Mouse (Mus musculus): Measurements from ENCODE around the gene Rhbdd1.

The Rhbdd1 gene

DNA sequence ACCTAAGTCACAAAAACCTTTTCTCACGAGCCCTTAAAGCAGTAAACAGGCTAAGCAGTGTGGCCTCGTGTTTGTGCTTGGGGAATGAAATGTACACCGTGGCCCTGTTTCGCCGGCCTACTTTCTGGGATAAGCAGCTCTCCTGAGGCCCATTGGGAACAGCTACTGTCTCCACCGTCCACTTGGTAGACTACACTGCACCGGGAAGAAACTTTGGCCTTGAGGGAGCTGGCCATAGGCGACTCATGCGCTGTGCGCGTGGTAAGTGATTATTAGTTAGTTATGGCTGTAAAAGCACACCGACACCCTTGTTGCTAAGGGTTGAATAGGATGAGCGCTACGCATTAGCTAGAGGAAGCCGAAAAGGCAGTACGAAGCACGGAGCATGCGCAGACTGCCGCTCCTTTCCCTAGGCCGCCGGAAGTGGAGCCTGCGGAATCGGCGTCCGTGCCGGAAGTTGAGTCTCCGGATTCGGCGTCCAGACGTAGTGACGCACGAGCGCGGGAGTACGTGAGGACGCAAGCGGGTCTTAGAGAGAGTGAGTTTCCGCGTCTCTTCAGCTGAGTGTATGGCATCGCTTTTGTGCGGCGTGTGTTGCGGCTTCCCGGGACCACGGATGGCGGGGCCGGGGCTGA is at the start of gene Rhbdd1:
TSS of gene Rhbdd1 (plus strand) at position 342 of the 635 bp plus-strand sequence.
- DNase-seq (ENCODE audit: low spot score in 2 of 2), result peak; percentile 94 to 95

DNA sequence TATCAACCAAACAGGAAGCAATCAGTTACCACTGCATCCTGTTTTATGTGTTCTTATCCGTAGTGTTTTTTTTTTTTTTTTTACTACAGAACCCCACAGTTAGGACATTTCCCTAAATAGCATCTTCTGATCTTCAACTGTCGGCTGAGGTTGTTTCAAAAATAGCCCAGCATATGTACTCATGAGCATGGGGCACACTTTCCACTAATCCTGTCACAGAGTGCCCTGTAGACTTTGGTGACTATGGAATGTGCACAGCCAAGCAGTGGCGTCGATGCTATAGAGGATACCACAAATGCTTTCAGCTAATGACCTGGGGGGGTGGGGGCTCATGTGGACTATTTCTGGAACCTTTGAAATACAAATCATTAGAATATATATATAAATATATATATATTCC is 48.7 kb upstream of the Rhbdd1 start:
- no peak for DNase-seq (ENCODE audit: low spot score in 2 of 2)

DNA sequence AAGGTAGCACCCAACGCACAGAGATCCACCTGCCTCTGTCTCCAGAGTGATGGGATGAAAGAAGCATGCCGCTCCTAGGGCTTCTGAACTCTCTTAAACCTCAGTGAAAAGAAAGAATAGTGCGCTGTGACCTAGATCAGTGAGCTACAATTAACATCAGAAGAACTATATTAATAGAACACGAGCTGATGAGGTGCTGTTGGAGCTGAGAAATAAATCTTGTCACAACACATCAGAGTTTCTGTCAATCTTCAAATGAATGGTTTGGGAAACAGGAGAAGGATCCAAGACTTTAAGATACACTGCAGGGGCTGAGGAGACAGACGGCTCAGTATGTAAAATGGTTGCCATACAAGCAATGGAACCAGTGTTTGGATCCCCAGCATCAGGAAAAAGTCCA is 44.0 kb upstream of the Rhbdd1 start:
- no peak for DNase-seq (ENCODE audit: low spot score in 2 of 2)

DNA sequence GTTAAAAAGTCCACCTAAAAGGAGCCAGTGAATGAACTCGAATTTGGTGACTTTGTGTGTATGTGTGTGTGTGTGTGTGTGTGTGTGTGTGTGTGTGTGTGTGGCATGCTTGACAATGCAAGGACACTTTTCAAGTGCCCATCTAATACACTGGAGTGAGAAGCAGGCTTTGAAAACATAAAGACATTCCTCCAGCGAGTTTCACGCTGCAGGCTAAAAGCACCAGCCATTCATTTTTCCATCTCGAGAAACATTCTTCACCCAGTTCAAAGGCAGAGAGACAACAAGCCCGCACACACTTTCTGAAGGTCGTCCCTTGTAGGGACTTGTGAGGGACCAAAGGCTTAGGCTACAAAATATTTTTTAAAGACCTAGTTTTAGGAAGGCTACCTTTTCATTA is 42.7 kb upstream of the Rhbdd1 start:
- DNase-seq (ENCODE audit: low spot score in 2 of 2), result no peak

DNA sequence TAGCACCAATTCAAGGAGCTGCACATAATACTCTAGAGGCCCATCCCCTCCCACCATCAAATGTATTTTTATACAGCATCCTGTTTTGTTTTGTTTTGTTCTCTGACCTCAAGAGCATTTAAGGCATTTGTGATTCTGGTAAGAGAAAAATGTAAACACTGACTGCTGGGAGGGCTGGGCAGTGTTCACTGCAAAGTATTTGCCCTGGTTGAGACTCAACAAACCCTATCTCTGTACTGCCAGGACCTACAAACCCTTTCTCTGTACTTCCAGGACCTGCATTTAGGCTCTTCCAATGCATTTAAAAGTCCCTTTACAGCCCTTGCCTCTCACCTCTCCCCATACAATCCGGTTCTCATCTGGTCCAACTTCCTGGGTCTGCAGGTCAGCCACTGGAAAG is 41.9 kb upstream of the Rhbdd1 start:
- no peak for DNase-seq (ENCODE audit: low spot score in 2 of 2)

DNA sequence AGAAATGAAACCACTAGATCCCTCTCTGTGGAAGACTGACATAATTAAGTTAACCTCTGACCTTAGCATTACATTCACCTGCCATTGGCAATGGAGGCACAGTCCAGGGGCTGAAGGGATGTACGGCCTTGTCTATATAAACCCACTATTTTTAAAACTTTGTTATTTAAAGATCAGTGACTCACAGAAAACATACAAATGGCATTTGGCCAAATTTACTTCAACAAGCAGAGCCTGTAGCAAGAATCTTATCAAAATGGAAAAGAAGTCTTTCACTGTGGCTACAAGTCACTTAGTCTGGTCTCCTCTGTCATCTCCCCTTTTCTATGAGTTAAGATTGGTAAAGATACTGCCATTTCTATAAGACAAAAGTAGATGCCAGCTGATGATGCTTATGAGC is 36.5 kb upstream of the Rhbdd1 start:
- no peak for DNase-seq (ENCODE audit: low spot score in 2 of 2)

DNA sequence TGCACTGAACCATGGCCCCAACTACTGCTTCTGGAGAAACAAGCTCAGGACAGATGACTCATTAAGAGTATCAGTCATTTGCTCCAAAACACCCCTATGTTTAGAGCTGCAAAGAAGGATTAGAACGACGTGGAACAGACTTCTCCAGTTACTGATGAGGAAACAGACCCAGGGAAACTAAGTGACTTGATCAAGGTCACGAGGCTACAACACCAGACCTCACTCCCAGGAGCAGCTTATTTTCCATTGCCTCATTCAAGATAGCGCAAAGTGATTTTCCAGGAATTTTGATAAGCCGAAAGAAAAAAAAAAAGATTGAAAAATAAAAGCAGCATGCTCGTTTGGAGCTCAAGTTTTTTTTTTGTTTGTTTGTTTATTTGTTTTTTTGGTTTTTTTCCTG is 34.4 kb upstream of the Rhbdd1 start:
- DNase-seq (ENCODE audit: low spot score in 2 of 2), result no peak

DNA sequence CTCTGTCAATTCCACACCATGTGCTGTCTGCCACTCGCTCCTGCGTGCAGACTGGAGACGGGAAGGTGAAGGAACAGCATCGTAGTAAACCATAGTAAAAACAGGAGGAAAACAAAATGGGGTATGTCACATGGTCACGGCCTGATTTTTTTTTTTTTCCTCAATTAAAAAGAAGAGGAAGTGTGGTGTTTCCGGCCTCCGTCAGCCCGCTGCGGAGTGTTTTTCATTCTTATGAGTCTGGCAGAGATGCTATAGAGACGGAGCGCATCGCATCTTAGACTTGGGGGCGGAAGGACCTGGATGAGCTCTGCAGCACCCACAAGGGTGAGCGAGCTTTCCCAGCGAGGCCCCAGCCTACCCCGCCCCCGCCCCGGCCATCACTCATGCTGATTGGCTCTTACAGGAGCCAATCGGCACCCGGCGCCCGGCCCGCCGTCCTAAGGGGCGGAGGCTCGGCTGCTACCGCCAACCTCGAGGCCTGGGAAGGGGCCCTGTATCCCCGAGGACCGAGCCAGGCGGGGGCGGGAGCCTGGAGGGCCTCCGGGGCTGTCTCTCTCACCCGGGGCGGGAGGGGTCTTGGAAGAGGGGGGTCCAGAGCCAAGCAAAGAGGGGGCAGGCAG is 33.1 kb upstream of the Rhbdd1 start:
- DNase-seq (ENCODE audit: low spot score in 2 of 2), result peak; percentile 51 to 74

DNA sequence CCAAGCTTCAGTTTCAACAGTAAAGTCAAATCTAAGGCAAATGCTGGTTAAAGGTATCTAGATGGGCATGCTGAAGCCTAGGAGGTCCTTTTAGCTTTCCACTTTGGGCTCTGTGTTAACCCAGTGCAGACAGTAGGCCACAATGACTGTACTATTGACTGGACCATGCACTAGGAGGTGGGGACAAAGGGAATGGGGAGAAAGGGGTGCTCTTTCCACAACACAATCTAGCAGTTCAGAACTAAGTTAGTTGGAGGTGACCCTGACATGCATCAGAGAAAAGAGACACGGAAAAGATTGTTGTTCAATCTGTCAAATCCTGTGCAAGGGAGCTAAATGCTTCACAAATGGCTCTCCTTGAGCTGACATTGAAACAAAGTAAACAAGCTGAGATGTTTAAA is 32.4 kb upstream of the Rhbdd1 start:
- DNase-seq (ENCODE audit: low spot score in 2 of 2), result no peak

DNA sequence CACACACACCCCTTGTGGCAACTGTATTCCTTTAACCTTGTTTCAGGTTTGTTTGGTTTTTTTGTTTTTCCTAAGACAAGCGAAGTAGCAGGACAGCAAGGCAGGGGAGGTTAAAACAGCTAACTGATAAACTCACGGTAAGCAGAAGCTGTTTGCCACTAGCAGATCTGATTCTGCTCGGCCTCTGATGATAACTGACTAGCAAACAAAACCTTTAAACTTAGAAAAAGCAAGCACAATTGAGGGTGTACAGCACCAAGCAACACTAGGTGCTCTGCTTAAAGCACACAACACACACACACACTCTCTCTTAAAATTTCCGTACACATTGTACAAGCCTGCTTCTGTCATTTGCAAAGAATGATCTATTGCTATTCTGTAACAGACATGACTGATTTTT is 31.8 kb upstream of the Rhbdd1 start:
- DNase-seq (ENCODE audit: low spot score in 2 of 2), result no peak

DNA sequence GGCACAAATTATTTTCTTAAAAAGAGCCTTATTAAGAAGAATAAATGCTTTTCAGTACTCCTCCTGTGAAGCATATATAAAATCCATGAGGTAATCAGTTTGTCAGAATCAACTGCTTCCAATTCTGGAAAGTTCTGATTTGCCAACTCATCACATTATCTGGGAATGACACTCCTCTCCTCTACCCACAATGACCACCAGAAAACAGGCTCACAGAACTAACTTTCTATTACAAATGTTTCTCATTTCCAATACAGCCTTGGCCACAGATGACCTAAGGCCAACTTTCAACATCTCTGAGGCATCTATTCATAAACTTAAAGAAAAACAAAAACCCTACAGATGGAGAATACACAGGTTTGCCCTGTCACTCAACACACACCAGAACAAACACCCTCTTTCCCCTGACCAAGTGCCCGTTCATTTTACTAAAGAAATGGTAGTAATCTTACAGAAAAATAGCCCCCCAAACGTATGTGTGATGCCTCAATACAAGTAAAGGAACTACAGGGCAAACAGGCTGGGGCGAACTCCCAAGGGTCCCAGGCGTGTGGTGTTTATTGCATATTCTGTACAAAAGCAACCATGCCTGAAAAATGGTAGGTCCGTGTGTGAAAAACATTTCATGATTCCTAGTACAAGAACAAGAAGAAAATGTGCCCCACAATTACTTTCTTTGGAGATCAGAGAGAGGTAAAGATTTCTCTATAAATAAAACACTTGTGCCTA is 30.6 kb upstream of the Rhbdd1 start:
- DNase-seq (ENCODE audit: low spot score in 2 of 2), result no peak

DNA sequence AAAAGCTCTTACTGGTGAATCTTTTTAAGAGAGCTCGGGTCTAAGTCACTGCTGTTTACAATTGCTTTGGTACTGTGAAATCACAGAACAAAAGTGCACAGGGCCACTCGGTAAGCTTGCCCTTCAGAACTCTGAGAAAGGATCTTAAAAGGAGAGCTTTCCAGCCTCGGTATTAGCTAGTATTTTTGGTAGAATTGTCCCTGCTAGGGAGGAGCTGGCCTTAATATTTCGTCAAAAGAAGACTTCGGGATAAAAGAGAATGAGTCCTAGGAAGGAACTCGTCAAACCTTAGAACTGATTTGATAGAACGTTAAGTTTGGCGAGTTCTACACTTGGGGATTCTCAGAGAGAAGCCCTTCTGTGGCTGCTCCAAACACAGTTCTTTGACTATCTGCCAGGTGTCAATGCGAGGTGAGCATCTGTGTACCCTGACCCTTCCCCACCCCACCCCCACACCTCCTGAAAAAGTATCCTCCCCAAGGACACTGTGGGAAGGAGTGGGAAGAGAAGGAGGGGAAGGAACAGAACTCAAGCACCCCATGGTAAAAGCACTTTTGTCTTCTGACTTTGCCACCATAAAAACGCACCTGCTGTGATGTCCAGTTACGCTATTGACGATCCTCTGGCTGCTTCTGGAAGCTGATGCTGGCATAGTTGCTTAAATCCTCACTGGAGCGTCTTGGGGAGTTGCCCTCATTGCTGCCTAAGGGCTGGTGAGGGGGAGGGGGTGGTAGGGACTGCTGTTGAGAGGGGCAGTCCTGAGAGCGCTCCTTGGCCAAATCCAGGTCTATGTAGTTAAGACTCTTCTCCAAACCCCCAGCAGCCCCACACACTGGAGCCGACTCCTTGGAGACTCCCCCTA is 29.8 kb upstream of the Rhbdd1 start:
- no peak for DNase-seq (ENCODE audit: low spot score in 2 of 2)

DNA sequence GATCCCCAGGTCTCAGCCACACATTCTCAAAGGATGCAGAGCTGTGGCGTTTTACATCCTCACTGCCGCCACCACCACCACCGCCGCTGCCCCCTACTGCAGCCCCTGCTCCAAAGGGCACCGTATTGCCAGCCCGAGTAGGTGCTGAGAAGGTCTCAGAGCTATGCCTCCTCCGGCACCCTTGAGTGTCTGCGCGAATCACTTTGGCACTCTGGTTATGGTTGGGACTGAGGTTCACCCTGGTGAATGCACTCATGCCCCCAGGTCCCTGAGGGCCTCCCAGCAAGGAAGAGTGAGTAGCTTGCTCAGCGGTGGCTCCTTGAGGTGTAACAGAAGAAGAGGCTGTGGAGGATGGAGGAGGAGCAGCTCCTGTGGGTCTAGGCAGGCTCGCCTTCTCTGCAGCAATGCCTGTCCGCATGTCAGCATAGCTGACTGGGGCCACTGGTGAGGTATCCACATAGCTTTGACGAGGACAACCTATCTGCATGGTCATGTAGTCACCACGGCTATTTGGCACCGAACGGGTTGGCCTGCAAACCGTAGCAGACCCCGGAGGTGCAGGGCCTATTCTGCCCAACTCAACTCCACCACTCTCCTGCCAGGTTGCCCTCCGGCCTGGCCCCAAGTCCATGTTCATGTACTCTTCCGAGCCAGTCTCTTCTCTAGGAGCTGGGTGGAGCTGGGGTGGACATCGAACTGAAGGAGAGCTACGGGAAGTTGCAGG is 29.0 kb upstream of the Rhbdd1 start:
- no peak for DNase-seq (ENCODE audit: low spot score in 2 of 2)

DNA sequence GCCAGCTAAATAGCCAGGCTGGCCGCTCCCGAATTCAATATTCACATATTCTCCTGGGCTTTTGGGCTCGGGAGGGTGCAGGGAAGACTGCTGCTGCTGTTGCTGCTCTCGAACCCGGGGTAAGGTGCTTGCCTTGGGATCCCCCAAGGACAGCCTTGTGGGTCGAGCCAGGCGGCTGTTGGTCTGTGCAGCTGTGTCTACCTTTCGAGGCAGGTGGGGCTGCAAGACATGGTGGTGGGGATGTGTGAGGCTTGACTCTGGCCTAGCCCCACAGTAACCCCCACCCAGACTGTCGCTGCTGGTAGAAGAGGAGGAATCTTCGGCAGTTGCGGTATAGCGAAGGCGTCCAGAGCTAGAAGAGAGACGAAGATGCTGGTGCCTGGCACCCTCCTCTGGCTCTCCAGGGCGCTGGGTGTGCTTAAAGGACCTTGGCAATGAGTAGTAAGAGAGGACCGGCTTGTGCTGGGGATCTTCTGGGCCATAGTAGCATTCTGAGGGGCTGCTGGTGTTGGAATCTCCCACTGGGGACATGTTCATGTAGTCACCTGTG is 28.4 kb upstream of the Rhbdd1 start:
- no peak for DNase-seq (ENCODE audit: low spot score in 2 of 2)

DNA sequence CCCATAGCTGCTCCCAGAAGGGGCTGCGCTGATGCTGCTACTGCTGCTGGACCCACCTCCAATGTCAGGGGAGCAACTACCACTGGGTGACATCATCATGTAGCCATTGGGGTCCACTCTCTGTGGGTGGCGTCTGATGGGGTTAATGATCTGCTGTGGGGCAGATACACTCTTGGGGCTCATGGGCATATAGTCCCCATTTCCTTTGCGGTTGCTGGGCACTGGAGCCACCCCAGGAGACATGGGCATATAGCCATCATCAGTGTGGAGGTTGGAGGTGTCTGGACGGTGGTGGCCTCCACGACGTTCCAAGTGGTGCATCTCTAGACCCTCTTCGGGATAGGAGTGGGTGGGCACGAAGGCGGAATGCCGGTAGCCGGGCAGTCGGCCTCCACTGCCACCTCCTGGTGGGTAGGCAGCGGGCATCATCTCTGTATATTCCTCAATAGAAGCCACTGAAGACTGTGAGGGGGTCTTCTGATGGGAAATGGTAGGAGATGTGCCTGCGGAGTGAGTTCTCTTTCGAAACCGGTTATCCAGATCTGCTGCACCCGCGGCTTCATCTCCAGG is 27.7 kb upstream of the Rhbdd1 start:
- DNase-seq (ENCODE audit: low spot score in 2 of 2), result no peak

DNA sequence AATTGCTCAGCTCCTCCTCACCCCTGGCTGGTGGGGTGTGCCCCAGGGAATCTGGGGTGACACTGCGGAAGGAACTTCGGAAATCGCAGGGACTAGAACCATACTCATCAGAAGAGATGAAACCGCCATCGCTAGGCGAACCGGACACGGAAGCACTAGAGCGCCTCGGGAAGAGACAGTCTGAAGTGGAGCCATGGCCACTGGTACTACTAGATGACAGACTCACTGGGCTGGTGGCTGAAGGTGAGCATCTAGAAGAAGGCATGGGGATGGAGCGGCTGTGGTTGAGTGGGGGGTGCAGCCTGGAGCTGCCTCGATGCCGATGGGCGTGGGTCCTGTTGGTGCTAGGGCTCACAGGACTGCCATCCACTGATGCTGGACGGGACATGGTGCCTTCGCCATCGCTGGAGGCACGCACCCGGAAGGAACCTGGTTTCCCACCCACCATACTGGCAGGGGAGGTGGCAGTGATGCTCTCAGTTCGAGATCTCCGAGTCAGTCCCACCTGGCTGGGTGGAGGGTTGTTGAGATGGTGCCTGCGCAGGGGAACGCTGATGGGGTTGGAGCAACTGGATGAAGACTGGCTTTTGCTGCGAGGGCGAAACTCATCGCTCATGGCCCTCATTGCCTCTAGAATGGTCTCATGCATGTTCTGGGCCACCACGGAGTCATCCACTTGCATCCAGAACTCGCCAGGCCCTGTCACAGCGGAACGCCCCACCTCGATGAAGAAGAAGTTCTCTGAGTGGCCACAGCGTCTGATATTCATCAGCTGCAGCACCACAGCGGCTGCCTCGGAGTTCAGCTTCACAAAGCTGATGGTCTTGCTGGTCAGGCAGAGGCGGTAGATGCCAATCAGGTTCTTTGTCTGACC is 26.9 kb upstream of the Rhbdd1 start:
- DNase-seq (ENCODE audit: low spot score in 2 of 2), result no peak

DNA sequence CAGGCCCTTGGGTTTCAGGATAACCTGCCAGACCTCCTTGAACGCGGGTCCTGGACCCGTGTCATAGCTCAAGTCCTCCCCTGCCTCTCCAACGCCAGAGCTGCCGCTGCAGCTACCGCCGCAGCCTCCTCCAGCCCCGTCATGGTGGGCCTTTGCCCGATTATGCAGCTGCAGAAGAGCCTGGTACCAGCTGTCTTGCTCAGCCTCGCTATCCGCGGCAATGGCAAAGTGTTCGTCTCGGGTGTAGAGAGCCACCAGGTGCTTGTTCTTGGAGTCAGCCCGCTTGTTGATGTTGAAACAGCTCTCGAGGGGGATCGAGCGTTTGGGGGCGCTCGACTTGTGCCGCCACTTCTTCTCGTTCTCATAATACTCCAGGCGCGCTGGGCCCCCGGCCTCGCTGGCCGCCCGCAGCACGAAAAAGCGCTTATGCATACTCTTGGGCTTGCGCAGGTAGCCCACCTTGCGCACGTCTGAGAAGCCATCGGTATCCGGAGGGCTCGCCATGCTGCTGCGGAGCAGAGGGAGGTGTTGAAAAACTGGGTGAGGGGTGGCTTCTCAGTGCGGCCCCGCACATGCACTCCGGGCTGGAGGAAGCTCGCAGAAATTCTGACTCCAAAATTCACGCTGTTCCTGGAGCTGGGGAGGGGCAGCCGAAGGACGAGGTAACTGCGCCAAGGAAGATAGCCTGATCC is 26.1 kb upstream of the Rhbdd1 start:
- DNase-seq (ENCODE audit: low spot score in 2 of 2), result no peak

DNA sequence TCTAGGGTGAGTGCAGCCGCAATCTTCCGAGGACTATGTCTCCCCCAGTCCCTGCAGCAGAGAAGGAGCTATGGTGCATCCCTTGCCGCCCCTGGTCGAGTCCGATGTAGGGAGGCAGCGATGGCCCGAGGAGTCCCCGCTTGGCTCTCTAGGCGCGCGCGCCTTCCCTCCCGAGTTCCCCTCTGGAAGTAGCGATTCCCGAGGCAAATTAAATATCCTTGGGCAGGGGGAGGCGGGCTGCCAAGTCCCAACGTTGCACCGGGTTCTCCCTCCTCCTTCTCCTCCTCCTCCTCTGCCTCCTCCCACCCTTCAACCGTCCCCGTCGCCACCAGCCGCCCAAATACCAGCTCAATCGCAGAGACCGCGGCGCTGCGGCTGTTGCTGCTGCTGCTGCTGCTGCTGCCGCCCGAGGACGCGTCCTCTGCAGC is 25.5 kb upstream of the Rhbdd1 start:
- DNase-seq (ENCODE audit: low spot score in 2 of 2), result no peak

DNA sequence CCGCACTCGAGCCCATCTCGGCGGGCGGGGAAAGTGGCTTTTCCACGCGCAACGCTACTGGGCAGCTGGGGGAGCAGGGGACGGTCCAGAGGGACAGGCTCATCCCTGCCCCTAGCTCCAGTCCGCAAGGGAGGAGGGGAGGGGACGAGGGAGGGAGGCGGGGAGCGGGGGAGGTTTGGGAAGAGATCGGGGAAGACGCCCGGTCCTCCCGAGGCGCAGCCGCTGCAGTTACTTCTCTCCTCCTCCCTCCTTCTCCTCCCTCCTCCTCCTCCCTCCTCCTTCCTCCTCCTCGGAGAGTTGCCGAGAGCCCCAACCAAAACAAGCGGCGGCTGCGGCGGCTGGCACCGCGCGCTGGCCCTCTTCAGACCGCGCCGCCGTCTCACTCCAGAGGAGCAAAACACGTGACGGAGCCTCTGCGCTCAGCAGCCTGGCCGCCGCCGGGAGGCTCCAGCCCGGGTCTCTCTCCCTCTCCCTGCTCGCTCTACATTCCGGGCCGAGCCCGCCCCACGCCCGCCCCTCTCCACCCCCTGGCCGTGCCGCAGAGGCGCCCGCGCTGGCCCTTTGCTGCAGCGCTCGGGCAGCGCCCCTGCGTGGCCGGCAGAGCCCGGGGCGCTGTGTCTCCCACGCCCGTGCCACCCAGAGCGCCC is 25.0 kb upstream of the Rhbdd1 start, which contains the start of gene Irs1:
TSS of gene Irs1 (minus strand) at position 266 of the 647 bp plus-strand sequence.
- no peak for DNase-seq (ENCODE audit: low spot score in 2 of 2)
